9 mouse cellular contexts compared by ENCODE assay signal in genomic region chr11:59902045-59902726, GRCm38 (mm10). TPM values are rescaled to one million over a fixed set of nuclear protein-coding genes. Genes with fewer than 3 reads are reported as not detected.
DNase-seq lines count a peak whose midpoint lies in the region; ATAC-seq and TF ChIP-seq lines count a peak whose summit lies in the region.
"Had no signal": no experiment of that assay in that cellular context is flagged by ENCODE, and none has a peak within 500 bp of the region (broad histone marks: within the 10 kb centered on the region; RNA-seq: fewer than 3 reads in every experiment).

No protein-coding gene starts in this region.

- 56% methylated on average over 8 of the region's 8 CpGs for WGBS in hindbrain, embryonic 16.5 days
- 57% methylated on average over 8 of the region's 8 CpGs for WGBS in hindbrain, postnatal 0 days
- 22% methylated on average over 8 of the region's 8 CpGs for WGBS in heart, embryonic 15.5 days
- 32% methylated on average over 8 of the region's 8 CpGs for WGBS in lung, embryonic 16.5 days

- no peak overlapping the region for H3K4me3 ChIP-seq in hindbrain, embryonic 16.5 days (ENCODE audit: low read length)
- H3K4me3 ChIP-seq in hindbrain, postnatal 0 days (ENCODE audit: low read length) = no peak overlapping the region
- H3K4me3 ChIP-seq in heart, embryonic 15.5 days = no peak overlapping the region
- H3K4me3 ChIP-seq in lung, embryonic 16.5 days (ENCODE audit: low read length) = no peak overlapping the region

- no peaks in the 10 kb centered on the region for H3K27me3 ChIP-seq in hindbrain, embryonic 16.5 days (replicated peaks; ENCODE audit: control insufficient read depth, insufficient read depth, low read length)
- H3K27me3 ChIP-seq in hindbrain, postnatal 0 days (ENCODE audit: insufficient read depth, low read length) = no peaks in the 10 kb centered on the region
- H3K27me3 ChIP-seq in heart, embryonic 15.5 days = no peaks in the 10 kb centered on the region
- H3K27me3 ChIP-seq in lung, embryonic 16.5 days (ENCODE audit: control insufficient read depth, insufficient read depth, low read depth, low read length) = no peaks in the 10 kb centered on the region

- peak overlapping the region; percentile 44; the same call in 1 of the 2 replicates for H3K27ac ChIP-seq in hindbrain, embryonic 16.5 days (ENCODE audit: low read depth, low read length)
- no peak overlapping the region; the same call in 1 of the 2 replicates for H3K27ac ChIP-seq in hindbrain, postnatal 0 days
- H3K27ac ChIP-seq in heart, embryonic 15.5 days = peak overlapping the region; percentile 80
- peak overlapping the region; percentile 83 for H3K27ac ChIP-seq in lung, embryonic 16.5 days (ENCODE audit: low read length)

- no peak for ATAC-seq in hindbrain, embryonic 16.5 days
- no peak for ATAC-seq in hindbrain, postnatal 0 days
- ATAC-seq in heart, embryonic 15.5 days (replicated peaks; ENCODE audit: insufficient number of reproducible peaks, insufficient read depth, low FRiP score, low read depth) = 0 out of 2 replicates have a peak, but pooled peaks have one; percentile 7
- ATAC-seq in lung, embryonic 16.5 days (ENCODE audit: low read depth) = peak; percentile 67

- no peak overlapping the region for H3K9ac ChIP-seq in hindbrain, embryonic 16.5 days (ENCODE audit: low read depth, low read length)
- no peak overlapping the region for H3K9ac ChIP-seq in hindbrain, postnatal 0 days (replicated peaks; ENCODE audit: low read length)
- peak overlapping the region; percentile 36; the same call in 1 of the 2 replicates for H3K9ac ChIP-seq in heart, embryonic 15.5 days
- peak overlapping the region; percentile 40 for H3K9ac ChIP-seq in lung, embryonic 16.5 days (ENCODE audit: low read length)

- no peak overlapping the region for H3K4me2 ChIP-seq in hindbrain, embryonic 16.5 days (ENCODE audit: low read length)
- no peak overlapping the region for H3K4me2 ChIP-seq in hindbrain, postnatal 0 days (ENCODE audit: low read depth, low read length)
- no peak overlapping the region for H3K4me2 ChIP-seq in heart, embryonic 15.5 days
- H3K4me2 ChIP-seq in lung, embryonic 16.5 days (ENCODE audit: low read depth, low read length) = no peak overlapping the region

- H3K4me1 ChIP-seq in hindbrain, embryonic 16.5 days (ENCODE audit: control insufficient read depth, insufficient read depth, low read depth, low read length) = peaks cover 4% of the 10 kb centered on the region; the same call in 1 of the 2 replicates
- H3K4me1 ChIP-seq in hindbrain, postnatal 0 days (ENCODE audit: insufficient read depth, low read length) = peaks cover 6% of the 10 kb centered on the region
- H3K4me1 ChIP-seq in heart, embryonic 15.5 days (replicated peaks) = peaks cover 55% of the 10 kb centered on the region
- H3K4me1 ChIP-seq in lung, embryonic 16.5 days (replicated peaks; ENCODE audit: control insufficient read depth, insufficient read depth, low read length) = peaks cover 22% of the 10 kb centered on the region

- no peak for DNase-seq in hindbrain, postnatal 0 days (ENCODE audit: low spot score)
- peak; percentile 67 for DNase-seq in adrenal gland, adult 2 months
- no peak for DNase-seq in left cerebral cortex, postnatal 10 days (ENCODE audit: extremely low spot score in 1 of 2, low spot score in 2 of 2)
- DNase-seq in right cerebral cortex, postnatal 25 days = no peak
- no peak for DNase-seq in cerebellum, postnatal 10 days

- no peak for TF ChIP-seq CTCF in hindbrain, postnatal 0 days (IDR thresholded peaks at IDR 0.05; ENCODE audit: low read depth)

- intact Hi-C loops in left cerebral cortex, postnatal 10 days (cut with DNase I) = no loop called here

- no peaks in the 10 kb centered on the region for H3K9me3 ChIP-seq in hindbrain, embryonic 16.5 days (ENCODE audit: control insufficient read depth, low read length)
- no peaks in the 10 kb centered on the region for H3K9me3 ChIP-seq in hindbrain, postnatal 0 days (ENCODE audit: low read length)
- no peaks in the 10 kb centered on the region for H3K9me3 ChIP-seq in heart, embryonic 15.5 days (replicated peaks)
- H3K9me3 ChIP-seq in lung, embryonic 16.5 days (ENCODE audit: control insufficient read depth, low read length) = no peaks in the 10 kb centered on the region
- H3K9me3 ChIP-seq: G1E had no signal

- no peaks in the 10 kb centered on the region for H3K36me3 ChIP-seq in hindbrain, embryonic 16.5 days (ENCODE audit: control insufficient read depth, insufficient read depth, low read length)
- no peaks in the 10 kb centered on the region for H3K36me3 ChIP-seq in hindbrain, postnatal 0 days (ENCODE audit: insufficient read depth, low read length)
- no peaks in the 10 kb centered on the region for H3K36me3 ChIP-seq in heart, embryonic 15.5 days
- no peaks in the 10 kb centered on the region for H3K36me3 ChIP-seq in lung, embryonic 16.5 days (ENCODE audit: control insufficient read depth, insufficient read depth, low read length)
- H3K36me3 ChIP-seq: G1E had no signal

RNA-seq across cellular contexts. Expression of gene Med9, which starts 45.8 kb away (rescaled TPM):
- polyA plus RNA-seq in hindbrain, embryonic 16.5 days (2015; fragmentation: Nextera tagmentation; extraction: Ambion mirVana) = 40.3 and 40.4 TPM in 2 replicates
- total RNA-seq in hindbrain, postnatal 0 days (2014; rRNA removed) = 25.7 and 34.1 TPM in 2 replicates
- polyA plus RNA-seq in hindbrain, postnatal 0 days (2015; fragmentation: Nextera tagmentation; extraction: Ambion mirVana) = 39.7 and 41.8 TPM in 2 replicates
- total RNA-seq in adrenal gland, adult 2 months (2021) = 10 to 100 TPM; 23.4 to 32.5 TPM
- 42.9 and 47.6 TPM in 2 replicates for polyA plus RNA-seq in adrenal gland, adult 2 months (2012; rRNA removed)
- 40.0 and 43.0 TPM in 2 replicates for polyA plus RNA-seq in heart, embryonic 15.5 days (2015; fragmentation: Nextera tagmentation; extraction: Ambion mirVana)
- 45.6 and 49.6 TPM in 2 replicates for polyA plus RNA-seq in lung, embryonic 16.5 days (2015; fragmentation: Nextera tagmentation; extraction: Ambion mirVana)
- 10 to 100 TPM; 29.3 to 29.9 TPM for total RNA-seq in left cerebral cortex, postnatal 10 days (2021)

Comparison
In these comparisons a context has a peak if more than half of its experiments do, and no peak if none do; other contexts are left out.
1. ATAC-seq: peak in heart, embryonic 15.5 days (single experiment) and lung, embryonic 16.5 days (single experiment); none in hindbrain, embryonic 16.5 days (single experiment) and hindbrain, postnatal 0 days (single experiment).
2. H3K9ac ChIP-seq: peak in heart, embryonic 15.5 days (single experiment) and lung, embryonic 16.5 days (single experiment); none in hindbrain, embryonic 16.5 days (single experiment) and hindbrain, postnatal 0 days (single experiment).